Mouse (Mus musculus) liver, embryonic 13.5 days (tissue): ENCODE measurements around the gene Arhgap32. TPM values are rescaled to one million over a fixed set of nuclear protein-coding genes. Genes with fewer than 3 reads are reported as not detected.
A peak's percentile ranks its signal among the peaks of the same experiment; 100 is the strongest.

Experiments
- ATAC-seq: fragments of 200-750 bp; cut with Nextera tagmentation; 2 replicates; pipeline ENCODE4 v1.8.0; 2017; ENCODE audit warnings: low read depth, mild to moderate bottlenecking, moderate number of reproducible peaks, moderate library complexity
- DNase-seq: peaks from one replicate; pipeline ENCODE4 v3.0.0; 2022
- H3K27ac ChIP-seq: fragments of 300-500 bp; sonication (generic); 2 replicates; pipeline ENCODE4 v1.5.1; 2015; ENCODE audit warnings: moderate library complexity, mild to moderate bottlenecking, inconsistent platforms
- H3K27me3 ChIP-seq: fragments of 300-500 bp; sonication (generic); 2 replicates; pipeline ENCODE4 v1.6.1; 2015; ENCODE audit warnings: mild to moderate bottlenecking, inconsistent platforms
- H3K36me3 ChIP-seq: fragments of 300-500 bp; sonication (generic); 2 replicates; pipeline ENCODE4 v1.6.1; 2015; ENCODE audit warnings: mild to moderate bottlenecking, inconsistent platforms
- H3K4me1 ChIP-seq: fragments of 300-500 bp; sonication (generic); replicated peaks from 2 replicates; pipeline ENCODE4 v1.6.1; 2015; ENCODE audit warnings: inconsistent platforms
- H3K4me2 ChIP-seq: fragments of 300-500 bp; sonication (generic); 2 replicates; pipeline ENCODE4 v1.6.1; 2015; ENCODE audit warnings: inconsistent platforms, mild to moderate bottlenecking, moderate library complexity
- H3K4me3 ChIP-seq: fragments of 300-500 bp; sonication (generic); replicated peaks from 2 replicates; pipeline ENCODE4 v1.5.1; 2015; ENCODE audit warnings: mild to moderate bottlenecking, inconsistent platforms
- H3K9ac ChIP-seq: fragments of 300-500 bp; sonication (generic); 2 replicates; pipeline ENCODE4 v1.6.1; 2015; ENCODE audit warnings: mild to moderate bottlenecking, inconsistent platforms
- H3K9me3 ChIP-seq: fragments of 300-500 bp; sonication (generic); replicated peaks from 2 replicates; pipeline ENCODE4 v1.6.1; 2016; ENCODE audit warnings: inconsistent platforms
- WGBS: fragments of 180-500 bp; shearing (Covaris S2); methylation state at CpG from one replicate; pipeline ENCODE4 v1.1.7; 2015; ENCODE audit not compliant: insufficient replicate concordance; 5-methylcytosine and 5-hydroxymethylcytosine counted together
- polyA plus RNA-seq: library from polyadenylated mRNA; unstranded; fragments of >200 nt; fragmentation: Nextera tagmentation; extraction: Ambion mirVana; gene quantifications from 2 replicates; pipeline ENCODE4 v1.2.1, GENCODE M21; 2015

The Arhgap32 gene
- polyA plus RNA-seq, 1 experiment from 2014 or later: 0.28 TPM

GRCm38 (mm10) chr9:32278052-32278451, 162.1 kb downstream of the Arhgap32 start:
- Histone ChIP-seq H3K27me3 (no peaks in the 10 kb centered on the region), H3K27ac (no peak overlapping the region), H3K9ac (no peak overlapping the region), H3K4me3 (no peak overlapping the region), H3K36me3 (no peaks in the 10 kb centered on the region), H3K9me3 (no peaks in the 10 kb centered on the region), H3K4me1 (peaks cover 24% of the 10 kb centered on the region), H3K4me2 (no peak overlapping the region)
- ATAC-seq: no peak
- 70% methylated on average over 5 of the region's 5 CpGs for WGBS
- no peak for DNase-seq

DNA sequence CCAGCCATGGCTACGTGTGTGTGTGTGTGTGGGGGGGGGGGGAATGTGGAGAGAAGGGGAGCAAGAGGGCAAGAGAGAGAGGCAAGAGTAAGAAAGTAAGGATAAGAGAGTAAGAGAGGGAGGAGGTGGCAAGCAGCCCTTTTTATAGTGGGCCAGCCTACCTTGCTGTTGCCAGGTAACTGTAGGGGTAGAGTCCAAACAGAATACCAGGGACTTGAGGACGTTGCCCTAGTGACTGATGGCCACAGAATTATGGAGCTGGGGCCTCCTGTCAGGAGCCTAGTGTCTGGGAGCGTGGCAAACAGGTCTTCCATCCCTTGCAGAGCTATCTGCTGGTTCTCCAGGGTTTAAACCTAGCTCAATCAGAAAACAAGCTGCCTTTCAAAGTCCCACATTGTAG, 163.9 kb downstream of the Arhgap32 start:
- no peak for ATAC-seq
- no peaks in the 10 kb centered on the region for H3K27me3 ChIP-seq

DNA sequence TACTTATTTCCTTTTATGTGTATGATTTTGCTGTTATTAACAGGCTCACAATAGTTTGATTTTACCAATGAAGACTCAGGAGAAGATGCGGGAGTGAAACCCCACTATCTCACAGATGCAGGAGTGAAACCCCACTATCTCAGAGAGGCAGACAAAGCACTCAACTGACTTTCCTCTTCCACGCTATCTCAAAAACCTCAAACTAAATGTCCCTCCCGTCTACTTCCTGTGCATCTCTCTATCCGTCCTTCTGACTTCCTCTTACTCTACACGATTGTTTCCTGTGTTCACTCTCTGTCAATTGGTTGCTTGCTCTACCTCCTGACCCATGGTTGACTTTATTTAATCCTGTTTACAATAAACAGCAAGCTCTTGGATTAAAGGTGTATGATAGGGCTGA, 164.5 kb downstream of the Arhgap32 start:
- Histone ChIP-seq H3K4me1 (peaks cover 24% of the 10 kb centered on the region), H3K4me3 (no peak overlapping the region), H3K4me2 (no peak overlapping the region), H3K9ac (no peak overlapping the region), H3K27ac (no peak overlapping the region), H3K27me3 (no peaks in the 10 kb centered on the region), H3K36me3 (no peaks in the 10 kb centered on the region), H3K9me3 (no peaks in the 10 kb centered on the region)
- 7% methylated on average over 5 of the region's 5 CpGs for WGBS
- DNase-seq: peak; percentile 31
- ATAC-seq: peak; percentile 81

More for the DNA sequence above, 163.9 kb downstream of the Arhgap32 start:
- Histone ChIP-seq H3K4me2 (no peak overlapping the region), H3K4me1 (peaks cover 24% of the 10 kb centered on the region), H3K9ac (no peak overlapping the region), H3K9me3 (no peaks in the 10 kb centered on the region), H3K4me3 (no peak overlapping the region), H3K36me3 (no peaks in the 10 kb centered on the region), H3K27ac (peak overlapping the region; percentile 48)
- 27% methylated on average over 3 of the region's 3 CpGs for WGBS
- no peak for DNase-seq

DNA sequence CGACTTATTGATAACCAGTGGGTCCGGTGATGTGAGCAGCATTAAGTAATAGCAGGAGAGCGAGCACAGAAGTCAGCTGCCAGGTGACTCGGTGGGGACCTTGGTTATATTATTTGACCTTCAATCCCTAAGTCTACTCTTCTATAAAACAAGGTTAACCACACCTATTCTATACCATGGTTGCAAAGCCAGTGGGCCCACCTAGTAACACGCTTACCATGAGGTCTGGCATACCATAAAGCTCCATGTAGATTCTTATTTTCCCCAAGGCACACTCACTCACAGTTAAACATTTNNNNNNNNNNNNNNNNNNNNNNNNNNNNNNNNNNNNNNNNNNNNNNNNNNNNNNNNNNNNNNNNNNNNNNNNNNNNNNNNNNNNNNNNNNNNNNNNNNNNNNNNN, 167.7 kb downstream of the Arhgap32 start:
- H3K4me1 ChIP-seq: peaks cover 21% of the 10 kb centered on the region
- H3K9me3 ChIP-seq: no peaks in the 10 kb centered on the region
- no peak overlapping the region for H3K9ac ChIP-seq
- no peaks in the 10 kb centered on the region for H3K27me3 ChIP-seq
- no peak overlapping the region for H3K27ac ChIP-seq
- 78% methylated on average over 5 of the region's 5 CpGs for WGBS
- H3K36me3 ChIP-seq: no peaks in the 10 kb centered on the region
- DNase-seq (no peak), ATAC-seq (no peak)
- H3K4me2 ChIP-seq: no peak overlapping the region
- no peak overlapping the region for H3K4me3 ChIP-seq

- H3K27ac ChIP-seq: no peak overlapping the region
- H3K4me3 ChIP-seq: no peak overlapping the region
- WGBS: 14% methylated on average over 7 of the region's 7 CpGs
- DNase-seq: no peak
- no peak overlapping the region for H3K4me2 ChIP-seq
- no peaks in the 10 kb centered on the region for H3K9me3 ChIP-seq
- ATAC-seq: peak; percentile 62; the same call in 1 of the 2 replicates
- no peak overlapping the region for H3K9ac ChIP-seq
- H3K36me3 ChIP-seq: no peaks in the 10 kb centered on the region
- peaks cover 10% of the 10 kb centered on the region for H3K4me1 ChIP-seq
- no peaks in the 10 kb centered on the region for H3K27me3 ChIP-seq
These were observed 175.7 kb downstream of the Arhgap32 start for GRCm38 (mm10) chr9:32291618-32292017.

GRCm38 (mm10) chr9:32292686-32293085, 176.8 kb downstream of the Arhgap32 start:
- H3K4me2 ChIP-seq: no peak overlapping the region
- no peak for DNase-seq
- no peak overlapping the region for H3K27ac ChIP-seq
- H3K4me1 ChIP-seq: peaks cover 10% of the 10 kb centered on the region
- ATAC-seq: no peak
- WGBS: 24% methylated on average over 5 of the region's 5 CpGs
- no peaks in the 10 kb centered on the region for H3K27me3 ChIP-seq
- no peaks in the 10 kb centered on the region for H3K9me3 ChIP-seq
- H3K36me3 ChIP-seq: no peaks in the 10 kb centered on the region
- H3K4me3 ChIP-seq: no peak overlapping the region
- no peak overlapping the region for H3K9ac ChIP-seq

GRCm38 (mm10) chr9:32295061-32295800, 179.3 kb downstream of the Arhgap32 start:
- no peak for DNase-seq
- no peak overlapping the region for H3K27ac ChIP-seq
- 71% methylated on average over 9 of the region's 9 CpGs for WGBS
- no peaks in the 10 kb centered on the region for H3K9me3 ChIP-seq
- no peak overlapping the region for H3K4me3 ChIP-seq
- no peak for ATAC-seq
- no peak overlapping the region for H3K4me2 ChIP-seq
- peaks cover 10% of the 10 kb centered on the region for H3K4me1 ChIP-seq
- H3K27me3 ChIP-seq: no peaks in the 10 kb centered on the region
- H3K36me3 ChIP-seq: no peaks in the 10 kb centered on the region
- no peak overlapping the region for H3K9ac ChIP-seq

- ATAC-seq (no peak), DNase-seq (no peak)
- Histone ChIP-seq H3K4me3 (no peak overlapping the region), H3K27me3 (no peaks in the 10 kb centered on the region), H3K27ac (no peak overlapping the region), H3K9ac (no peak overlapping the region), H3K36me3 (no peaks in the 10 kb centered on the region), H3K4me2 (no peak overlapping the region), H3K9me3 (no peaks in the 10 kb centered on the region), H3K4me1 (no peaks in the 10 kb centered on the region)
- 71% methylated on average over 13 of the region's 13 CpGs for WGBS
These were observed 186.7 kb downstream of the Arhgap32 start for GRCm38 (mm10) chr9:32302501-32303150.

DNA sequence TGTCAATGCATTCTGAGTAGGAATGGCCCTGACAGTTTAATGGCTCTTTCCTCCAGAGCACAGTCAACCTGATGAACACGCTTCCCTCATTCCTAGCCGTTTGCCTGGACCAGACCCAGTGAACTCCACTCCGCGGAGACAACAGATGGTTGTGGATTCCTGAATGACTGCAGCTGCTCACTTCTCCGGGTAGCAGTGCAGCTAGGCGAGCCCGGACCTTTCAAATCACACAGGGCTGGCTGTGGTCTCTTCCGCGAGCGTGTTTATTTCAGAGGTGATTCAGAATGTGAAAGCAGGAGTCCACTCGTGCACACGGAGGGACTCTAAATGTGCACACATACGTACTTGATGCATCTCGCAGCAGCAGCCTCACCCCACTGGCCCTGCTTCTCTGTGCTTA, 195.8 kb downstream of the Arhgap32 start:
- no peak for DNase-seq
- whole genome bisulfite sequencing: 65% methylated on average over 14 of the region's 14 CpGs
- no peaks in the 10 kb centered on the region for H3K9me3 ChIP-seq
- H3K27ac ChIP-seq: no peak overlapping the region
- no peak overlapping the region for H3K4me3 ChIP-seq
- no peak for ATAC-seq
- H3K27me3 ChIP-seq: no peaks in the 10 kb centered on the region
- H3K4me2 ChIP-seq: no peak overlapping the region
- no peaks in the 10 kb centered on the region for H3K4me1 ChIP-seq
- H3K36me3 ChIP-seq: no peaks in the 10 kb centered on the region
- no peak overlapping the region for H3K9ac ChIP-seq

GRCm38 (mm10) chr9:32312208-32312607, 196.3 kb downstream of the Arhgap32 start:
- ATAC-seq: no peak

GRCm38 (mm10) chr9:32314071-32314470, 198.1 kb downstream of the Arhgap32 start:
- H3K9ac ChIP-seq: no peak overlapping the region
- no peak overlapping the region for H3K4me3 ChIP-seq
- DNase-seq: no peak
- H3K4me2 ChIP-seq: no peak overlapping the region
- H3K36me3 ChIP-seq: no peaks in the 10 kb centered on the region
- no peaks in the 10 kb centered on the region for H3K27me3 ChIP-seq
- no peaks in the 10 kb centered on the region for H3K9me3 ChIP-seq
- H3K27ac ChIP-seq: no peak overlapping the region
- H3K4me1 ChIP-seq: no peaks in the 10 kb centered on the region
- 43% methylated on average over 3 of the region's 3 CpGs for WGBS
- no peak for ATAC-seq

More at GRCm38 (mm10) chr9:32312208-32312607, 196.3 kb downstream of the Arhgap32 start:
- H3K4me2 ChIP-seq: no peak overlapping the region
- H3K9ac ChIP-seq: no peak overlapping the region
- no peak for DNase-seq
- 36% methylated on average over 4 of the region's 4 CpGs for WGBS
- no peaks in the 10 kb centered on the region for H3K36me3 ChIP-seq
- no peak overlapping the region for H3K4me3 ChIP-seq
- no peaks in the 10 kb centered on the region for H3K4me1 ChIP-seq
- no peaks in the 10 kb centered on the region for H3K9me3 ChIP-seq
- no peaks in the 10 kb centered on the region for H3K27me3 ChIP-seq
- H3K27ac ChIP-seq: no peak overlapping the region

DNA sequence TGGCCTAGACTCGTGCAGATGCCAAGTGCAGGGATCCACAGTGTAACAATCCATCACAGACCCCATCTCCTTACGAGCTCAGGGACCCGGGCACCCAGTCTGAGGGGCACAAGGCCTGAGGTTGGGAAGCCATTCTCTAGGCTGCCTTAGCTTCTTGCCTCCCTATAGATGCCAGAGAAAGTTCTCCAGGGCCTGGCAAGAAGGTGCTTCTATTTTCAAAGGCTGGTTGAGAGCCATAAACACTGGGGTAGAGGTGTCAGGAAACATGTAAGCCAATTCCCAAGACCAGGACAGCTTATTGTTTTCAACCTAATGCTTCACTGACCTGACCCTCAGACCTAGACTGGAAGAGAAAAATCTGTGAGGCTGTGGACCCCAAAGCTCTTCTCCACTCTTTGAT, 200.1 kb downstream of the Arhgap32 start:
- no peak overlapping the region for H3K9ac ChIP-seq
- no peaks in the 10 kb centered on the region for H3K4me1 ChIP-seq
- no peak for DNase-seq
- WGBS: 74% methylated on average over 3 of the region's 3 CpGs
- no peak overlapping the region for H3K4me2 ChIP-seq
- no peak overlapping the region for H3K4me3 ChIP-seq
- no peaks in the 10 kb centered on the region for H3K36me3 ChIP-seq
- no peaks in the 10 kb centered on the region for H3K9me3 ChIP-seq
- H3K27me3 ChIP-seq: no peaks in the 10 kb centered on the region
- no peak overlapping the region for H3K27ac ChIP-seq
- no peak for ATAC-seq
